Mouse (Mus musculus) megakaryocyte, embryonic 14.5 days (primary cell): Measurements from ENCODE around the gene Ass1.

ENCODE experiments used
- FLI1 ChIP-seq: IDR thresholded peaks from 2 replicates; pipeline ENCODE4 v1.6.1; 2012; ENCODE audit warnings: low read length, inconsistent platforms, mixed read lengths
- GATA1 ChIP-seq: IDR thresholded peaks from 3 replicates; pipeline ENCODE4 v1.6.1; 2012; ENCODE audit warnings: mixed read lengths, low read length, inconsistent platforms, borderline replicate concordance

- TF ChIP-seq GATA1: no peak
- no peak for TF ChIP-seq FLI1
Measured at GRCm38 (mm10) chr2:31463253-31463652, 6.8 kb upstream of the Ass1 start.
